Mouse (Mus musculus): Measurements from ENCODE around the gene Lrit3.
"Not testable (repeated sequence)": the region's sequence is repeated elsewhere in the genome, so short reads cannot be mapped to it uniquely, and the experiment has no call there.

Lrit3 gene

GRCm38 (mm10) chr3:129771210-129771609, 32.6 kb downstream of the Lrit3 start:
- no peak for DNase-seq (ENCODE audit: low read depth, low spot score)

DNA sequence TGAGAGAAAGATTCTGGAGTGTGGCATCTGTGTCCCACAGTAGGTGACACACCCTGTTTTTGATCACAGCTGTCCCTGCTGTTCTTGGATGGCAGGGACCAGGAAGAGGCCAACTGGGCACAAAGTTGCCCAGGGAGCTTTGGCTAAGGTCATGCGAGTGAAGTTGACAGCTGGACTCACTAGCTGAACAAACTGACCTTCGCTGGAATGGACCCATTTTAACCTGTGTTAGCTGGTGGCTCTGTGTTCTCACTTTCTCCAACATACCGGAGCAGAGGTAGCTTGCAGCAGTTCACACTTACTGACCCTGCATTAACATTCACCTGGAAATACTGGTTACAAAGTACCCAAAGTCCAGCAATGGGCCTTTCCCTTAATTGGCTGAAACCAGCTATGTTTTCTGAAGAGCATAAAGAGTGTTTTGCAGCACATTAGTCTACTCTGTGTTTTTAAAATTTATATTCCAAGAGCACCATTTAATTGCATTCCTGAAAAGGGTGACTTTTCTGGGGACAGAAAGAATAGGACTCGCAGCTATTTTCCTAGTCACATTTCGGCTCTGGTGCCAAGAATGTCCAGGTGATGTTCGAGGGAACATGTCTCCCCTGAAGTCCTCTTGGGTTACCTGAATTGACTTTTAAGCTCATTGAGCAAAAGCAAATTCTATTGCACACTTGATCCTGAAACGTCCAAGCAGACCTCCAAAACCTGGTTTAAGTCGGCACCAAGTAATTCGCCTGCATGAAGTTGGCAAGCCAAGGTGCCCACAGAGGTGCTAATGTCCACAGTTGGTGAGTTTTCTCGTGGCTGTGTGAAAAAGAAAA, 36.6 kb downstream of the Lrit3 start:
- no peak for DNase-seq (ENCODE audit: low read depth, low spot score)

DNA sequence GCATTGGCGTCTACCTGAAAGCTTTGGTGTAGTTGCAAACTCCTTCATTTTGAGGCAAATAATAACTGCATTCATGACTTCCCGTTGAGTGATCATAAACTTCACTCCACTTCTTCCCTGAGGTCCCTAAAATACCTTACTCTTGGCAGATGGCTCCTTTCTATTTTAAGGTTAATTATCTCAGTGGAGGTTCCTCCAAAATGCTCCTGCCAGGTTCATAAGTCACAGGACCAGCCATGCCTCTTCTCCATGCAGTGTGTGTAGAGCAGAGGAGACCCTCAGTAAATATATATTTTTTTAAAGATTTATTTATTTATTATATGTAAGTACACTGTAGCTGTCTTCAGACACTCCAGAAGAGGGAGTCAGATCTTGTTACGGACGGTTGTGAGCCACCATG, 37.7 kb downstream of the Lrit3 start:
- DNase-seq (ENCODE audit: low read depth, low spot score): no peak

DNA sequence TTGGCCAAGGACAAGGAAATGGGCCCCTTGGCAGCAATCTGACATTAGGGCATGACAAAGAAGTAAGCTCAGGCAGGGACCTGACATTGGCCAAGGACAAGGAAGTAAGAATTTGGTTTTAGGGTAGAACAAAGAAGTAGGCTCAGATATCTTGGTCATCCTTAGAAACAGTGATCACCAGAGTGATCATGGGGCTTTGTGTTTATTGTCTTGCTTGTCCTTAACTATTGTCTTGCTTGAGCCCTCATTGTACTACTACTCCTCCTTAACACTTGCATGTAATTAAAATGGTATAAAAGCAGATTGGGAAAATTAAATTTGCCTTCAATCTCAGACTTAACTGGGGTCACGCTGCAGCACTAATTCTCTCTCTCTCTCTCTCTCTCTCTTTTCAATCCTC, 46.2 kb downstream of the Lrit3 start:
- not testable (repeated sequence) for DNase-seq (ENCODE audit: low read depth, low spot score)

GRCm38 (mm10) chr3:129754650-129755604, 48.9 kb downstream of the Lrit3 start, which contains the start of gene Egf:
Gene Egf (minus strand): TSS chr3:129755316.
- no peak for DNase-seq (ENCODE audit: low read depth, low spot score)

DNA sequence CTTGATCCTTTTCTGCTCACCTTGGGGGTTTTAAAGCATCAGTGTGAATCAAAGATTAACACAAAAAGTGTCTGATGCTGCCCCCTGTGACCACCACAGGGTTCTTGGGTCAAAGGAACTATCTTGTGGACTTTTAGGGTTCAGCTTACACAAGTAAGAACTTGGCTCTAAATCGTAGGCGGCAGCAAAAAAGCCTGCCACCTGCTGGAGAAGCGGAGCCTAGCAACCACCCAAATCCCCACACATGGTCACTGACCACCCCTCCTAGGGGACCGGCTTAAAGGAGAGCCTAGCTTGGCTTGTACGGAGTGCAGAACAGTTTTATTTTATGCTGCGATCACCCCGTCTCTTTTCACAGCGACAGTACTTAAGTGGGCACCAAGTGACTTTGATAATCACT, 59.0 kb downstream of the Lrit3 start:
- DNase-seq (ENCODE audit: low read depth, low spot score): peak; percentile 27

DNA sequence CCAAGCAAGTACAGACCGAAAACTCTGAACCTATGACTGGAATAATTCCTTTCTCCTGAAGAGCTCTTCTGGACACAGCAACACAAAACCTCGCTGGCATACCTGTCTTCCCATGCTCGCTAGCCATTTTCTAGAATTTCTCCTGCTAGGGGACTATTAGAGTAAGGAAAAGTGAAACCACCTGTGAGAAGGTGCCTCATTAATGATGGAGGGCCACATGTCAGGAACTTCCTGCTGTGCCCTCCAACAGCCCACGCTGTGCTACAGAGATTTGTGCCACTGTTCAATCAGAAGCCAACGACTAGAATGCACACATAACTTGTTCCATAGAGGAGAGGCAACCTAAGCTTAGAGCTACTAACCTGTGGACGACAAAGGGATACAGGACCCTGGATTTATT, 61.0 kb downstream of the Lrit3 start:
- no peak for DNase-seq (ENCODE audit: low read depth, low spot score)

- DNase-seq (ENCODE audit: low read depth, low spot score): no peak
These were observed 65.3 kb downstream of the Lrit3 start for GRCm38 (mm10) chr3:129738291-129739183.

All from 3T3-L1 (cell line).